Mouse (Mus musculus): ENCODE measurements around the gene Ecm1. TPM values are rescaled to one million over a fixed set of nuclear protein-coding genes. Genes with fewer than 3 reads are reported as not detected.

Gene Ecm1
- total RNA-seq (2023): 10 to 100 TPM; 39.5 to 67.9 TPM

DNA sequence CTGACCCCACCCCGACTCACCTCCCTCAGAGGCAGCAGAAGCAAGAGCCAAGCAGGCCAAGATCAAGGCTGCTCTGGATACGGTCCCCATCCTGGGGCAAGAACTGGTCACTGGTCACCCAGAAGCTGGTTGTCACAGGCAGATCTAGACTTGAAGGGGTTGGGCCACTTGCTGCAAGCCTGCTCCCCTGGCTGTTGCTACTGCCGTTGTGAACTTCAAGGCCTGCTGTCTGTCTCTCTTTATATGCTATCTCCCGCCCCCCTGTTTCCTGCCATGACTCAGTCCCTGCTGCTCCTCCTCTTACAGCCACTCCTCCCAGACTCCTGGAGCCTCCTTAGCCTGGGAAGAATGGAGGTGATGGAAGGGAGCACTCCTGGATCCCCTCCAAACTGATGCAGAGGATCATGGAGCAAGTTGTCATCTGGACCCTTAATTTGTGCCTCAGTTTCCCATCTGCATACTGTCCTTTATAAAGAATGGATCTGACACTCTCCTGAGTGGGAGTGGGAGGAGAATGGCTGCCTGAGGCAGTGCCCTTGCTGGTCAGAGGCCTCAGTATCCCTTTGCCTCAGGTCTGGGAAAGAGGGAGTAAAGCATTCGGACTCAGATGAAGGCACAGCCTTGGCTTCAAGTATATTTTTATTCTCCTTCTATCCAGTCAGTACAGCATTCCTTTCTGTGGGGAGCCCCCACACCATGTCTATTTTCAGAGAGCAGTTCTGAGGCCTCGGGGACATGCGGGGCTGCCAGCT is at the start of gene Ecm1:
TSS of gene Ecm1 (minus strand) at position 217 of the 752 bp plus-strand sequence.

DNA sequence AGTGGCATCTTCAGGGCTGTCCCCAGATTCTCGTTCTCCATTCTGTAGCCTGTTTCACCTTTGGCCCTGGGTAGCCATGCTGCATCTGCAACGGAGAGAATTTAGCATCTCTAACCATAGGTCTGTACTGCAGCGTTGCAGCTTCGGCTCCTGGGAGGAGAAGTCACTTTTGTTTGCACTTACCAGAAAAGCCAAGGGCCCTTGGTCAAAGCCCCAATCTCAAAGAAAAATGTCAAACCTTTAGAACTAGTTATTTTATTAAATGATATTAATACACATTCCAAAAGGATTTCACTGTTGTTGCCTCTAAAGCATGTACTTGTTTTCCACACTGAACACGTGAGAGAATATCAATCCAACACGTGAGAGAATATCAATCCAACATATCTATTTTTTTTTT is 20.7 kb upstream of the Ecm1 start, which contains the start of gene Tars2:
TSS of gene Tars2 (minus strand) at position 101 of the 400 bp plus-strand sequence.

DNA sequence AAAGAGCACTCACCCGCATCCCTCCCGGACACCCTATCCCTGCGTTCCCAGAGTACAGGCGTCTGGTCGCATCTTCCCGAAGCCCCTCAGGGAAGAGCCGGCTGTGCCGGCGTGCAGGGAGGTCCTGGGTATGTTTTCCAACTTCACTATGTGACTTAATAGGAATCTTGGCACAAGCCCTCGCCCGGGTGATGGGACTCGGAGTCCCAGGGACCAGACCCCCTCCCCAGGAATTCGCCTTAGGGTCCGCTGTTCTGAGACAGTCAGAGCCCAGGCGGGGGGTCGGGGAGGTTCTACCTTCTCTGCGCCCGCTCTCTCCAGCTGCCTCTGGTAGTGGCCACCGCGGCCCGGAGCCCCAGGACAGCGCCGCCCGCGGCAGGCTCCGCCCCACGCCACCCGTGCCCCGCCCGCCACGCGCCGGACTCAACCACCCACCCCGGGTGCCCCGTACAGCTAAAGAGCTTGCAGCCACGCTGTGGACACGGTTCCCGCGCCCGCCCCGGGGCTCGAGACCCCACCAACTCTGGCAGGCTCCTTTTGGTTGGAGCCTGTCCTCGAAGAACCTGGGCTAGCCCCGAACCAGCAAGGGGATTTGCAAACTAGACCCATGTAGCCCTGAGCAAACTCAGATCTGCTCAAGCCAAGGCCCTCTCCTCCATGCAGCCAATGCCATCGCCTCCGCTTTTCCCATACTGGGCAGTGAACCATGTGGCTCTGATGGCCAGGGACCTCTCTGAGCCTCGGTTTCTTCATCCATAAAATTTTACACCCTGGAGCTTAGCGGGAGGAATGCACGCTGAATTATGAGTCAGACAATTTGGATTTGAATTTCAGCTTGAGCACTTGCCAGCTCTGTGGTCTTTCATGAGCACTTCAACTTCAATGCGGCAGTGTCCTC is 51.6 kb downstream of the Ecm1 start, which contains the start of gene Adamtsl4:
TSS of gene Adamtsl4 (minus strand) at position 394 of the 898 bp plus-strand sequence.

Other genes starting within 250 kb of the Ecm1 start
- 1 to 10 TPM; 1.5 to 1.8 TPM for gene Ctsk, start 240.3 kb downstream of the Ecm1 start, total RNA-seq (2023)
- 1,000 to 10,000 TPM; 1,732 to 1,842 TPM for gene Ctss, start 212.8 kb downstream of the Ecm1 start, total RNA-seq (2023)
- gene Hormad1, start 179.9 kb downstream of the Ecm1 start, total RNA-seq (2023): not detected
- 10 to 100 TPM; 37.5 to 42.9 TPM for gene Golph3l, start 150.6 kb downstream of the Ecm1 start, total RNA-seq (2023)
- 100 to 1,000 TPM; 106 to 108 TPM for gene Ensa, start 114.6 kb downstream of the Ecm1 start, total RNA-seq (2023)
- gene Mcl1, start 80.8 kb downstream of the Ecm1 start, total RNA-seq (2023): 100 to 1,000 TPM; 751 to 777 TPM
- 1 to 10 TPM; 3.3 to 3.6 TPM for gene Adamtsl4, start 51.7 kb downstream of the Ecm1 start, total RNA-seq (2023)
- 10 to 100 TPM; 22.4 to 28.7 TPM for gene Tars2, start 20.6 kb upstream of the Ecm1 start, total RNA-seq (2023)
- gene Rprd2, start 79.3 kb upstream of the Ecm1 start, total RNA-seq (2023): 10 to 100 TPM; 60.5 to 61.9 TPM
- gene Prpf3, start 116.3 kb upstream of the Ecm1 start, total RNA-seq (2023): 10 to 100 TPM; 31.8 to 38.9 TPM
- gene Mrps21, start 131.9 kb upstream of the Ecm1 start, total RNA-seq (2023): 100 to 1,000 TPM; 127 to 131 TPM
- 10 to 100 TPM; 27.0 to 27.9 TPM for gene Ciart, start 142.7 kb upstream of the Ecm1 start, total RNA-seq (2023)
- 100 to 1,000 TPM; 156 to 173 TPM for gene BC028528, start 152.4 kb upstream of the Ecm1 start, total RNA-seq (2023)
- 100 to 1,000 TPM in 1 of 2 experiments, 10 to 100 TPM in 1; 88.0 to 131 TPM for gene Aph1a, start 154.4 kb upstream of the Ecm1 start, total RNA-seq (2023)
- not detected for gene Car14, start 165.1 kb upstream of the Ecm1 start, total RNA-seq (2023)
- gene Anp32e, start 189.7 kb upstream of the Ecm1 start, total RNA-seq (2023): 10 to 100 TPM; 42.7 to 46.2 TPM